1 mouse cellular context compared by ENCODE assay signal in the genomic region with DNA sequence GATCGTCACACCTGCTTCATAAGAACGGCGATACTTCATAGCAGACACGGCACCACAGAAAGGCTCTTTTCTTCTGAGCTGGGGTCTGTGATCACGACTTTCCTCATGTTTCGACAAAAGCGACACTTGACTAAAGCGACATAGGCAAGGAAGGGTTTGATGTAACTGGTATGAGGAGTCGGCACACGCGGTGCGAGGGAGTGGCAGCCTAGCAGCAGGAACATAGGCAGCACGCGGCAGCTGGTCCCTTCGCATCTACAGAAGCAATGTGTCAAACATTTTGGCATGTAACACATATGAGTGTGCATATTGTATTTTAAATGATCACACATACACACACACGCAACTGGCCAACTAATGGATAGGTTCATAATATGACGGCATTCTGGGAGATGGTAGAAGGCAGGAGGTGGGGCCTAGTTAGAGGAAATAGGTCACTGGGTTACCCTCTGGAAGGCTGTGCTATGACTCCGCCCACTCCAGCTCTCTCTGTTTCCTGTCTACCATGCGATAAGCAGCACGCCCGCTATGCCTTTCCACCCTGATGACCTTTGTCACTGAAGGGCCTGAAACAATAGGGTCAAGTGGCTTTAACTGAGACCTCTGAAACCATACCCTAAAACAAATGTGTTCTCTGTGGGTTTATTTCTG.
A peak's percentile ranks its signal among the peaks of the same experiment; 100 is the strongest.
TF ChIP-seq lines count a peak whose summit lies in the region.

No protein-coding gene starts in this region.

TF ChIP-seq in MEL, 35 proteins besides CTCF, POLR2A, EP300 and RAD21 (continued from another document):
- peak; percentile 69 for TF ChIP-seq GATA1 (IDR thresholded peaks at IDR 0.05; ENCODE audit: low read depth, low read length)
- no peak; the same call in 1 of the 2 replicates for TF ChIP-seq ELF1 (IDR thresholded peaks at IDR 0.05; ENCODE audit: low read depth, low read length)
- no peak for TF ChIP-seq MEF2A (IDR thresholded peaks at IDR 0.05; ENCODE audit: extremely low read depth, insufficient replicate concordance, low read depth, low read length, poor library complexity, severe bottlenecking)
- no peak for TF ChIP-seq ZNF384 (IDR thresholded peaks at IDR 0.05; ENCODE audit: low read depth, low read length)
- peak; percentile 65 for TF ChIP-seq ETS1 (IDR thresholded peaks at IDR 0.05; ENCODE audit: low read depth, low read length)
- no peak for TF ChIP-seq ZKSCAN1 (IDR thresholded peaks at IDR 0.05; ENCODE audit: low read depth, low read length)
- no peak for TF ChIP-seq MAZ (IDR thresholded peaks at IDR 0.05; ENCODE audit: low read depth, low read length)
- no peak for TF ChIP-seq RCOR1 (IDR thresholded peaks at IDR 0.05; ENCODE audit: low read depth, low read length)
- peak; percentile 59; the same call in 1 of the 2 replicates for TF ChIP-seq MYC (IDR thresholded peaks at IDR 0.05; ENCODE audit: low read depth, low read length)
- TF ChIP-seq ZC3H11A (IDR thresholded peaks at IDR 0.05; ENCODE audit: low read depth, low read length), result no peak
- TF ChIP-seq SIN3A (IDR thresholded peaks at IDR 0.05; ENCODE audit: low read length), result no peak
TF ChIP-seq in MEL: peak in this region for 11.
